Mouse (Mus musculus) liver, embryonic 16.5 days (tissue): ENCODE measurements around the gene Cdk14. TPM values are rescaled to one million over a fixed set of nuclear protein-coding genes. Genes with fewer than 3 reads are reported as not detected.

Experiments
- ATAC-seq: fragments of 200-750 bp; cut with Nextera tagmentation; 2 replicates; pipeline ENCODE4 v1.8.0; 2017; ENCODE audit warnings: low read depth, mild to moderate bottlenecking, moderate number of reproducible peaks, moderate library complexity
- H3K27ac ChIP-seq: fragments of 300-500 bp; sonication (generic); 2 replicates; pipeline ENCODE4 v1.5.1; 2014; ENCODE audit warnings: mild to moderate bottlenecking, low read length
- H3K27me3 ChIP-seq: fragments of 300-500 bp; sonication (generic); 2 replicates; pipeline ENCODE4 v1.6.1; 2014; ENCODE audit warnings: low read depth, low read length, mixed read lengths; ENCODE audit not compliant: control insufficient read depth, insufficient read depth
- H3K36me3 ChIP-seq: fragments of 300-500 bp; sonication (generic); 2 replicates; pipeline ENCODE4 v1.6.1; 2014; ENCODE audit warnings: mild to moderate bottlenecking; ENCODE audit not compliant: control insufficient read depth, insufficient read depth
- H3K4me1 ChIP-seq: fragments of 300-500 bp; sonication (generic); 2 replicates; pipeline ENCODE4 v1.6.1; 2014; ENCODE audit warnings: low read depth, low read length, mixed read lengths; ENCODE audit not compliant: control insufficient read depth
- H3K4me2 ChIP-seq: fragments of 300-500 bp; sonication (generic); 2 replicates; pipeline ENCODE4 v1.6.1; 2014; ENCODE audit warnings: low read depth, low read length, mixed read lengths
- H3K4me3 ChIP-seq: fragments of 300-500 bp; sonication (generic); 2 replicates; pipeline ENCODE4 v1.5.1; 2014; ENCODE audit warnings: low read depth, mild to moderate bottlenecking, low read length
- H3K9ac ChIP-seq: fragments of 300-500 bp; sonication (generic); 2 replicates; pipeline ENCODE4 v1.6.1; 2014; ENCODE audit warnings: low read depth, low read length
- H3K9me3 ChIP-seq: fragments of 300-500 bp; sonication (generic); replicated peaks from 2 replicates; pipeline ENCODE4 v1.6.1; 2016; ENCODE audit warnings: low read length; ENCODE audit not compliant: control insufficient read depth
- WGBS: fragments of 180-500 bp; shearing (Covaris S2); extraction: QIAGEN DNeasy Blood & Tissue Kit; methylation state at CpG from one replicate; pipeline ENCODE4 v1.1.7; 2014; ENCODE audit not compliant: insufficient replicate concordance; 5-methylcytosine and 5-hydroxymethylcytosine counted together
- polyA plus RNA-seq: library from polyadenylated mRNA; unstranded; fragments of >200 nt; fragmentation: Nextera tagmentation; extraction: Ambion mirVana; gene quantifications from 2 replicates; pipeline ENCODE4 v1.2.1, GENCODE M21; 2015

Cdk14 gene
- polyA plus RNA-seq, 1 experiment from 2014 or later, result 1.1 TPM

DNA sequence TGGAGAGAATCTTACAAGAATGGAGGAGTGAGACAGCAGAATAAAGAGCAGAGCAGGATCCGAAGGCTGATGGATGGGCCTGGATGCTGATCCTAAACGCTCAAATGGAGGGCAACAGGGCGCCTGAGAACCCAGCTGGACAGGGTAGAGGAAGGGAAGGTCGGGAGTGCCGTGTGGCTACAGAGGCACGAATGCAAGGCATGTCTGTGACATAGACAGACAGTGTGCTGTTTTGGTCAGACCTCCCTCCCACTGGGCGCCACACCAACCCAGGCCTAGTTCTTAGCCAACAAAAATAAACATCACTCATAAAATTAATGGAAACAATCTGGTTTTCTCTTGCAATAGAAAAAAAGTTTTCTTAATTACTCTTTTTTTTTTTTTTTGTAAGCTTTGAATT is 594.2 kb downstream of the Cdk14 start:
- no peaks in the 10 kb centered on the region for H3K27me3 ChIP-seq
- no peak overlapping the region for H3K4me3 ChIP-seq
- H3K4me2 ChIP-seq, result no peak overlapping the region
- 54% methylated on average over 7 of the region's 7 CpGs for WGBS
- no peak for ATAC-seq
- no peaks in the 10 kb centered on the region for H3K36me3 ChIP-seq
- H3K4me1 ChIP-seq, result no peaks in the 10 kb centered on the region
- H3K9ac ChIP-seq, result no peak overlapping the region
- no peak overlapping the region for H3K27ac ChIP-seq
- no peaks in the 10 kb centered on the region for H3K9me3 ChIP-seq

DNA sequence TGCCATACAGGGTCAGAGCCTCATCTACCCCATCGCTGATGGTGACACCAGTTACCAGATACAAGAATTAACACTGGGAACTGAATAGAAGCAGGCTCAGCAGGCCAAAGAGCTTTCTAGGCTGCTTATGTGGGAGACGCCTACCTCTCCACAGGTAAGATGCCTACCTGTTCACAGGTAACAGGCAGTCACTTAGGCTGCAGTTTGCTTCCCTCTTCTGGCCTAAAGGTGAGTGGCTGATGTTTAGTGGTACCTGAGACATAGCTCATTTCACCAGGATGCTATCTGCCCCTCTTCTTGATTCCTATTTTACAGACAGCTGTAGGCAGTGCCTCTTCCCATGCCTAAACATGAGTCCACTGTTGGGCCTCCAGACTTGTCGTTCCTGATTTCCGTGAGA is 595.0 kb downstream of the Cdk14 start:
- ATAC-seq, result no peak
- Histone ChIP-seq H3K9me3 (no peaks in the 10 kb centered on the region), H3K4me1 (no peaks in the 10 kb centered on the region), H3K9ac (no peak overlapping the region), H3K27ac (no peak overlapping the region), H3K27me3 (no peaks in the 10 kb centered on the region), H3K4me2 (no peak overlapping the region), H3K4me3 (no peak overlapping the region), H3K36me3 (no peaks in the 10 kb centered on the region)
- WGBS, result 72% methylated on average over 4 of the region's 4 CpGs

DNA sequence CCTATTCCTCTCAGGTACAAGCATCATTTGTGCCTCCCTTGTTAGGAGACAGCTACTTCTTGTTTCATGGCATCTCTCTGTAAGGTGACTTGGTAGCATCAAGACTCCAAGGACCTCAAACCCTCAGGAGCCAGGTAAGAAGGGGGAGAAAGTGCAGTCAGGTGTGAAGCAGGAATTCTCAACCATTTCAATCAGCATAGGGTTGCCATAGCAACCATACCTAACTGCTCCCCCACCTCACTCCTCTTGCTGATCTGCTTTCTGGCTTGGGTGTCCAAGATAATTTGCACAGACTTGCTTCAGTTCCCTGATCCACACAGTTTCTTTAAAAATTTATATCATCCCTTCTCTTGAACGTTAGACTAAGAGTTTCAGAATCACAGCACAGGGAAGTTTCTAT is 595.9 kb downstream of the Cdk14 start:
- H3K9me3 ChIP-seq, result no peaks in the 10 kb centered on the region
- H3K27me3 ChIP-seq, result no peaks in the 10 kb centered on the region
- no peak overlapping the region for H3K27ac ChIP-seq
- H3K4me1 ChIP-seq, result no peaks in the 10 kb centered on the region
- WGBS, result 42% methylated on average over 1 of the region's 1 CpGs
- H3K36me3 ChIP-seq, result no peaks in the 10 kb centered on the region
- no peak overlapping the region for H3K9ac ChIP-seq
- no peak overlapping the region for H3K4me2 ChIP-seq
- no peak overlapping the region for H3K4me3 ChIP-seq
- ATAC-seq, result no peak

DNA sequence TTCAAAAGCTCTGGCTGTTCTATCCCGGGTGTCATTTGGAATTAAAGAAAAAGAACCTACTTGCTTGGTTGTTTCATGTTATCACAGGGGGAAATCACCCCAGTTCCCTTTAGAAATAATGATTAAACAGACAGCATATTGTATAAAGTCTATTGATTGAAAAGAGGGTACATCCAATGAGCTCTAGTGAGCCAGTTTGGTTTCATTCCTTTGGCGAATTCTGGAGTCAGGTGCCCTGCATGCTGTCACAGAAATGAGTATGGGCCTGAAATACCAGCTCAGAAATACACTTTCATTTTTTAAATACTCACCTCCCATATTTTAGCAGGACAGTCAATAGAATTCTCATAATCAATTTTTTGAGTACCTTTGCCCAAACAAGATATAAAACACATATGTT is 598.1 kb downstream of the Cdk14 start:
- WGBS, result 51% methylated on average over 2 of the region's 2 CpGs
- Histone ChIP-seq H3K4me1 (no peaks in the 10 kb centered on the region), H3K4me3 (no peak overlapping the region), H3K9ac (no peak overlapping the region), H3K27ac (no peak overlapping the region), H3K36me3 (no peaks in the 10 kb centered on the region), H3K9me3 (no peaks in the 10 kb centered on the region), H3K4me2 (no peak overlapping the region), H3K27me3 (no peaks in the 10 kb centered on the region)
- ATAC-seq, result no peak

DNA sequence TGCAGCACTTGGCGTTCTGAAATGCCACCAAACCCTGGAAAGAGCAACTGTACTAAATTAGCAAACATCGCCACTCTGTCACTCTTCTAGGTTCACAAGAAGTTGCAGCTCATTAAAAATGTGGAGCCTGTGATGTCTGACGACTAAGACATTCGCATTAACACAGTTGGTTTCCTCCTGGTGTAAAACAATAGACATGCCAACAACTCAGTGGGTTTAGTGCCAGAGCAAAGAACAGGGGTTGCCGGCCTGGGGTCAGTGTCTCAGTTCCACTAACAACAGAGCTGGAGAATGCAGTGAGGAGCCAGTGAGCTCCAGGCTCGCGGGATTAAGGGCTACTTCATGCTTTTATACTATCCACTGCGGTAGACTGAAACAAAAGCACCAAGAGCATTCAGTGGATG is 598.7 kb downstream of the Cdk14 start:
- Histone ChIP-seq H3K4me3 (no peak overlapping the region), H3K4me2 (no peak overlapping the region), H3K36me3 (no peaks in the 10 kb centered on the region), H3K27me3 (no peaks in the 10 kb centered on the region), H3K4me1 (no peaks in the 10 kb centered on the region), H3K9ac (no peak overlapping the region), H3K27ac (no peak overlapping the region), H3K9me3 (no peaks in the 10 kb centered on the region)
- 43% methylated on average over 8 of the region's 8 CpGs for WGBS
- no peak for ATAC-seq

DNA sequence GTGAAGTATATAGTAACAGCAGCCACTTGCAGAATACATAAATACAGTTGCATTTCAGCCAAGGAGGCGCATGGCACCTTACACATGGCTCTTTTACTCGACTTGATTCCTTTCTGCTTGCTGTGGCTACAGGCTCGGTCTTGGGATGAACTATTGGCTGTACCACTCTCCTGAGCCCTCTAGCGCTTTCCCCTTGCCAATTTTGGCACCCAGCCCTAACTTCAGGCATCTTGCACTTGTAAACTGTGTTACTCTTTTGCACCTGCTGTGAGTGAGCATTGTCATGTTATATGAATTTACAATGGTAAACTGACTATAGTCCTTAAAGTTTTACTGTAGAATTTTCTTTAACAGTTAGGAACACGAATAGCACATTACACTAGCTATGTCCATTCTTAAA is 603.1 kb downstream of the Cdk14 start:
- Histone ChIP-seq H3K27me3 (no peaks in the 10 kb centered on the region), H3K4me3 (no peak overlapping the region), H3K27ac (no peak overlapping the region), H3K9me3 (no peaks in the 10 kb centered on the region), H3K36me3 (no peaks in the 10 kb centered on the region), H3K9ac (no peak overlapping the region), H3K4me1 (no peaks in the 10 kb centered on the region), H3K4me2 (no peak overlapping the region)
- WGBS, result 55% methylated on average over 5 of the region's 5 CpGs
- no peak for ATAC-seq

DNA sequence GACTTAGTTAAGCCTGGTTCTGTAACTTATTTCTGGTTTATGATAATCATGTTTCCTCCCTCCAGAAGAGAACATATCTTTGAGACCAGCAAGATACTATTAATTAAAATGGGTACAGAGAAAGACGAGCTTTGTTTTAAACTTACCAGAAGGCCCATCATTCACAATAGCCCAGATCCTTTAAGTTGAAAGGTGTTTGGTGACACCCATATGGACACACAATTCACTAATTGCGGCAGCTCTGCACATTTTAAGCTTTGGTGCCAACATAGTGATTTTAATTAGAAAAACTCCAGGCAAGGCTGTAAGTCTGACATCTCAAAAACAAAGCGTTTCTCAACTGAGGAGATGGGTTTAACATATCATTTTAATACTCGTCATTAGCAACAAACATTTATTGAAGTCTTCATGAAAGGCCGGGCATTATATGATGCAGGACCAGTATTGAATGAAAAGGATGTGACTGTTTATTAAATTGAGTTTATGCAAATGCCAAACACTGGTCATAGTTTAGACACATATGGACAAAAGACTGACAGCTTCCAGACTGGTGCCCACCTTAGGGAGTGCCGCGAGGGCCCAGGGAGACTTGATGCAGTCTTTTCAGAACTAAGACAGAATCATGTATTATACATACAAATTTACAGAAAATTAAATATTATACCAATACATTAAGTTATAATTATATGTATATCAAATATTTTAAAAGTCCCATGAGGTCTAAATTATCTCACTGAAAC is 605.5 kb downstream of the Cdk14 start:
- Histone ChIP-seq H3K4me2 (no peak overlapping the region), H3K27ac (no peak overlapping the region), H3K9ac (no peak overlapping the region), H3K27me3 (no peaks in the 10 kb centered on the region), H3K4me1 (no peaks in the 10 kb centered on the region), H3K9me3 (no peaks in the 10 kb centered on the region), H3K4me3 (no peak overlapping the region), H3K36me3 (no peaks in the 10 kb centered on the region)
- ATAC-seq, result no peak
- 66% methylated on average over 7 of the region's 7 CpGs for WGBS

DNA sequence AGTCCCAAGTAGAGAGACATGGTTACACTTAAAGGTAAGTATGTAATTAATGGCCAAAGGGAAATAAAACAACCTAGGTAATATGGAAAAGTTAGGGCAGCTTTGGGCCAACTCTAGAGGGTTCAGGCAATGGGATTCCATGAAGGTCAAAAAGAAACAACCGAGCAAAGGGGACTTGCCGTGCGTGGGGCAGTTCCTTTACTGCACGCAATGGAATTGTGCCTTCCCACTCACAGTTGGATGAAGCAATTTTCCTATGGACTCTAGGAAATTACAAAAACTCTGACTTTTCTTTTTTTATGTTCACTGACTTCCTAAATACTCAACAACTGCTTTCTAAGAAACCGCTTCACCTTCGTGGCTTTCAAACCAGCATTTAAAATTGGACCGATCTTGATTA is 606.8 kb downstream of the Cdk14 start:
- 72% methylated on average over 7 of the region's 7 CpGs for WGBS
- no peaks in the 10 kb centered on the region for H3K36me3 ChIP-seq
- H3K4me2 ChIP-seq, result no peak overlapping the region
- H3K9ac ChIP-seq, result no peak overlapping the region
- no peaks in the 10 kb centered on the region for H3K9me3 ChIP-seq
- no peak overlapping the region for H3K4me3 ChIP-seq
- ATAC-seq, result no peak
- no peaks in the 10 kb centered on the region for H3K4me1 ChIP-seq
- no peak overlapping the region for H3K27ac ChIP-seq
- no peaks in the 10 kb centered on the region for H3K27me3 ChIP-seq

DNA sequence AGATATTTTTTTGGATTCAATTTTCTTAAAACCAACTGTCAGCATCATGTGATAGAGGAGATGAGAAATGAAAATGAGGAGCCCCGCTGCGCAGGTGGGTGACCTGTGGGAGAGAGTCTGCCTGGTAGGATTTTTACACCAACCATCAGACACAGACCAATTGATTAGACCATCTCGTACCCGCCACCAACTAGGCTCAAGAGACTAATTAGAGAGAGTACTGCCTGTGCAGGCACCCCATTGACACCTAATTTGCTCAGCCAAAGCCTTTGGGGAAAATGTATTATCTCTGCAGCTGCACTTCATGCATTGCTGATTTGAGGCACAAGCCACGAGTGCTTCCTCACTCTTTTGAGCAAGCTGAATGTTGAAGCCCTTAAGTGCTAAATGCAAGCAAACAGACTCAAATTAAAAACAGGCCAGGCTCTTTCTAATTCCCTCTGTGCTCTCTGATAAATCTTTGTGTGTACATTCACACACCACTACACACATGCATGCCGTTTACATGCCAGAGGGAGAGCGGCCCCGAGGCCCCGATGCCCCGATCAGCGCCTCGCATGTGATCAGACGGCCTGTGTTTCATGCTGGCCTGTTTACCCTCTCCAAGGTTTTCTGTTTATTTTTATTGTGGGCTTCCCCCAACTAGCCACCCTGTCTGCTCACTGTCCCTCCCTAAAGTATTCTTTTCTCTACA is 607.9 kb downstream of the Cdk14 start:
- no peaks in the 10 kb centered on the region for H3K9me3 ChIP-seq
- no peaks in the 10 kb centered on the region for H3K36me3 ChIP-seq
- H3K9ac ChIP-seq, result no peak overlapping the region
- no peaks in the 10 kb centered on the region for H3K4me1 ChIP-seq
- H3K4me2 ChIP-seq, result no peak overlapping the region
- H3K27me3 ChIP-seq, result no peaks in the 10 kb centered on the region
- 71% methylated on average over 13 of the region's 13 CpGs for WGBS
- no peak overlapping the region for H3K27ac ChIP-seq
- ATAC-seq, result no peak
- no peak overlapping the region for H3K4me3 ChIP-seq
